Mouse (Mus musculus) ovary, adult 18-20 months (tissue): Measurements from ENCODE around the gene Smim7.

ENCODE experiments used
- DNase-seq: peaks from one replicate; pipeline ENCODE4 v3.0.0; 2022; ENCODE audit warnings: low spot score, mixed read lengths

Smim7 gene

DNA sequence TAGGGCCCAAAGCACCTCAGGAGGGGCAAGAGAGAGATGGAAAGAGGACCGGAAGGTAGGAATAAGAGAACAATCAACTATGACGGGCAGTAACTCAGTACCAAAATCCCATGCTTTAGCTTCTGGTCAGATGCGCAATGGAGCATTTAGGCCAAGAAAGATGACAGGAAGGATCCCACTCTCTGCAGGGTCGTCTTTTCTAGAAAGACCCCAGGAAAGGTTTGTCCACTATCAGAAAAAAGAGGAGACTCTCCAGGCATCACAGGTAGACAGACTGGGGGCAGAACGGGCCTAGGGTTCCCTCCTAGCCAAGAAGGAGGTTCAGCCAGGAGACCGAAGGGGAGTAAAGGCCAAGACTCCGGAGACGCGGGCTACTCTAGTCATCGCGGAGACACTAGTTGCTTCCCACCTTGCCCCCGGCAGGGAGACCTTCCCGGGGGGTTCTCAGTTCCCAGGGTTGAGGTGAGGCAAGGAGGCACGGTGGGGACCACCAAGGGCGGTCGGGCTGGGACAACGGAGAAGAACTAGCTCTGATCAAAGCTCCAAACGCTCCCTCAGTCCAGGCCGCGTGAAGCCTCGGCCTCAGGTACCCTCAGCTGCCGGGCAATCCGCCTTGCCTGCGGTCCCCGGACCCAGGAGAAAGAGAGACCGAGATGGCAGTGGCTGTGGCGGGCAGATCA, 23.6 kb downstream of the Smim7 start:
- DNase-seq, result no peak

DNA sequence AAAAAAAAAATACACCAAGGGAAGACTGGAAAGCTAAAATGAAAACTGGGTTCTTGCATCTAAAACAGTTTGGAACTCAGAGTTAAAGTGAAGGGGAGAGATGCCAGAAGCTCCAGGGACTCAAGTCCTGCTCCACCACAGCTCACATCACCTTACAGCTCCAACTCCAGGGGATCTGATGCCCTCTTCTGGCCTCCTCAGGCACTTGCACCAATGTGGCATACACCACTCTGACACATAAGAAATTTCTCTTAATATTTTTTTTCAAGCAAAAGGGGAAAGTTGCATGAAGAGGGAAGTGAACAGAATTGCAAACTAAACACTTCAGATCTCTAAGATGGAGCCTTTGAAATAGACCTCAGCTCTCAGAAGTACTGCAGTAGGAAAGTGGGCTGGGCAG, 31.7 kb downstream of the Smim7 start:
- DNase-seq, result no peak

DNA sequence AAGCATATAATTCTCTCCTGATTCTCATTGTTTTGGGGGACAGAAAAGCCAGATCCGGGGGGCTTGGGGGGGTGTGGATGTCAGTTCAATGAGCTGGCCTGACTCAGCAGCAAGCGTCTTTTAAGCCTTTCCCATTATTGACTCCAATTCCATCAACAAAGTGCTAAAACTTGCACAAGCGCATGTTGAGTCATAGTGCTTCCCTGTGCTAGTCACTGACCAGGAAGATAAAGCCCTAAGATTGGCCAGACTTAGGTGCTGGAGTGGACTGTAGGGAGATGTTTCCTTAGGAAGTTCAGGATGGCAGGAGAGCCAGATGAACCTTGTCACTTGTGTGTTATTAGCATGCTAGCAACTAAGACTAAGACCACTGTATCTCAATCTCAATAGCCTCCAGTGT, 36.0 kb downstream of the Smim7 start:
- DNase-seq, result no peak

DNA sequence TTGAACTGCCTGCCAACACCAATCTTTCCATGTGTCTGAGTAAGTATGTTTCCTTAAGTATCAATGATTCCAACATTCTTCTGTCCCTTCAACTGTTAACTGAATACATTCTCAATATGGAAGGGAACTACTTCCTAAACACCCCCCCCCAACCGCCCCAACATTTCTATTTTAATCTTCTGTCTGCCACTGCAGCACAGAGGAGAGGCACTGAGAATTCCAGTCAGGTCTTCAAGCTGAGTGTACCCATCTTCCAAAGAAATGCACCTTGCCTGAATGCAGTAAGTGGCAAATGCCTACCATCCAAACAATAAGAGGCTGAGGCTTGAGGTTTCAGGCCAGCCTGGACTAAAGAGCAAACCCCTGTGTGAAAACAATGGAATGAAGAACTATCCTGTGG, 38.8 kb downstream of the Smim7 start:
- DNase-seq, result no peak

DNA sequence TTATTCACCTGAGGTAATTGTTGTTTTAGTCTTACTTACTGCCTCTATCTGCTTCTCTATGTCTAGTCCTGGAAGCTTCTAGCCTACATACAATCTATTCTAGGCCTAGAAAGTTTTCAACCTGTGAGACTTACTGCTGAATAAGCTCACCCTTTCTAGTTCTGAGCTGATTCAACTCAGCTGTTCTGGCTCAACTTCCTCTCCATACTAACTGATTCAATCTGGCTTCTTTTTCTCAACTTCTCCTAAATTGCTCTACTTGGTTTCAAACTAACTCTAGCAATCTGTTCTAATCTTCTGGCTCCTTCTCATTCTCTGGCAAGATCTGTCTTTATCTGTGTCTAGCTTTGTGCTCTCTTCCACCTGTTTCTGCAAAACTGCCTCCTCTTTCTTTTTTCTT, 49.0 kb downstream of the Smim7 start:
- DNase-seq, result no peak

DNA sequence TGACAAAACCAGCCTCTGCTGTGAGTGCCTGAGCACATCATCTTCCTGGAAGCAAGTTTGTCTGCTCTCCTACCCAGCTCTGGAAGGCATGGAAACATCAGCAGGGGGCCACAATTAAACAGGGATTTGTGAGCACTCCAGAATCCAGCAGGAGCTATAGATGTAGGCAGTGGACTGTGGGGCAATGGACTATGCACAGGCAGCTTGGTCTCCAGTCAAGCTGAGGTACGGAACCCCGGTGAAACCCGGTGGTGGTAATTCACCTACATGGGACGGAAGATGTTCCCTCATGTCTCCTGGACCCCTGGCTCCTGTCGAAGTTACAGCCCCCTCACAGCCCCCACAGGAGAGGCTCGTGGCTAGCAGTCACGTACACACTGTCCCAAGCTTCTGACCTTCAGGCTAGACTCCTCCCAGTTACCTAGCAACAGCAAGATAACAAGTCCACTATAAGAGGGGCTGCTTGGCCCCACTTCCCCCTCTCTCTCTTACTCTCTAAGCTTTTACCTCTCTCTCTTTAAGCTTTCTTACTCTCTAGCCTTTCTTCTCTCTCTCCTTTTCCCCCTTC, 53.4 kb downstream of the Smim7 start:
- DNase-seq, result no peak
